In the genomic region with DNA sequence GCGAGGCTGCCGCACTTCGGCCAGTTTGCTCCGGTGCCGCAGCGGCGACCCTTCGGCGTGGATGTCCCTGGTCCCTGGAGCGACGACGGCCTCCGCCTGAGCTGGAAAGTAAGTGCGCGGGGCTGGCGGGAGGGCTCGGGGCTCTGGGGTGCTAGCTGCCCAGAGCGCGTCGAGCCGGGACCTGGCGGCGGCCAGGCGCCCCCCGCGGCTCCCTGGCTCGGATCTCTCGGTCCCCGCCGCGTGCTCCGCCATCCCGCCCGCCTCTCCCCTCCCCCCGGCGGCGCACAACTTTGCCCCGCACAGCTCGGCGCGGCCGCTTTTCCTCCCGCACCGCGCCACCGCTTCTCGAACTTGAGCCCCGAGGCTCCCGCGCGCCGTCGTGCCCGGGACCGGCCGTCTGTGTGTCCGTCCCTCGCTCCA, we compare ENCODE assay signal across 8 mouse cellular contexts. TPM values are rescaled to one million over a fixed set of nuclear protein-coding genes. Genes with fewer than 3 reads are reported as not detected.
DNase-seq lines count a peak whose midpoint lies in the region; ATAC-seq and TF ChIP-seq lines count a peak whose summit lies in the region.

No protein-coding gene starts in this region.

- H3K4me3 ChIP-seq in heart, embryonic 12.5 days = peak overlapping the region; percentile 73
- H3K4me3 ChIP-seq in bone marrow, adult 2 months (replicated peaks; ENCODE audit: control insufficient read depth, low read depth, low read length) = peak overlapping the region; percentile 66
- H3K4me3 ChIP-seq in forebrain, embryonic 14.5 days (ENCODE audit: low read depth, low read length) = peak overlapping the region; percentile 92
- peak overlapping the region; percentile 92 for H3K4me3 ChIP-seq in limb, embryonic 15.5 days
- peak overlapping the region; percentile 93 for H3K4me3 ChIP-seq in olfactory bulb, adult 2 months (ENCODE audit: insufficient read depth, low read depth, low read length)

- no peaks in the 10 kb centered on the region for H3K27me3 ChIP-seq in heart, embryonic 12.5 days (replicated peaks)
- no peaks in the 10 kb centered on the region for H3K27me3 ChIP-seq in forebrain, embryonic 14.5 days (replicated peaks; ENCODE audit: control insufficient read depth, insufficient read depth, low read length)
- H3K27me3 ChIP-seq in limb, embryonic 15.5 days = no peaks in the 10 kb centered on the region

- under 1% methylated on average over 48 of the region's 58 CpGs for WGBS in heart, embryonic 12.5 days
- 1% methylated on average over 45 of the region's 58 CpGs for WGBS in bone marrow, adult 2 months
- WGBS in forebrain, embryonic 14.5 days = under 1% methylated on average over 40 of the region's 58 CpGs
- WGBS in limb, embryonic 15.5 days = under 1% methylated on average over 30 of the region's 58 CpGs
- under 1% methylated on average over 58 of the region's 58 CpGs for WGBS in olfactory bulb, adult 2 months

- TF ChIP-seq POLR2A in bone marrow, adult 2 months (IDR thresholded peaks at IDR 0.05; ENCODE audit: borderline replicate concordance, control insufficient read depth, low read depth, low read length) = no peak
- no peak; the same call in 1 of the 2 replicates for TF ChIP-seq POLR2A in olfactory bulb, adult 2 months (IDR thresholded peaks at IDR 0.05; ENCODE audit: insufficient read depth, low read depth, low read length)

- peaks cover 16% of the 10 kb centered on the region for H3K4me1 ChIP-seq in heart, embryonic 12.5 days (replicated peaks)
- H3K4me1 ChIP-seq in bone marrow, adult 2 months (ENCODE audit: control insufficient read depth, insufficient read depth, low read length) = no peaks in the 10 kb centered on the region
- H3K4me1 ChIP-seq in forebrain, embryonic 14.5 days (ENCODE audit: control insufficient read depth, insufficient read depth, low read length) = peaks cover 17% of the 10 kb centered on the region
- peaks cover 18% of the 10 kb centered on the region for H3K4me1 ChIP-seq in limb, embryonic 15.5 days
- peaks cover 5% of the 10 kb centered on the region for H3K4me1 ChIP-seq in olfactory bulb, adult 2 months (ENCODE audit: control insufficient read depth, insufficient read depth, low read length)

- peak overlapping the region; percentile 66 for H3K4me2 ChIP-seq in heart, embryonic 12.5 days
- H3K4me2 ChIP-seq in forebrain, embryonic 14.5 days (ENCODE audit: low read length) = peak overlapping the region; percentile 81
- H3K4me2 ChIP-seq in limb, embryonic 15.5 days = peak overlapping the region; percentile 80

- TF ChIP-seq CTCF in bone marrow, adult 2 months (IDR thresholded peaks at IDR 0.05; ENCODE audit: control insufficient read depth, insufficient read depth, low read length) = no peak
- no peak for TF ChIP-seq CTCF in olfactory bulb, adult 2 months (IDR thresholded peaks at IDR 0.05; ENCODE audit: insufficient read depth, low read depth, low read length)

- DNase-seq in heart, adult 18-20 months = no peak
- DNase-seq in 3T3-L1 (ENCODE audit: low read depth, low spot score) = peak; percentile 24
- DNase-seq in forebrain, embryonic 14.5 days (ENCODE audit: low spot score) = peak; percentile 52

- peak overlapping the region; percentile 89 for H3K9ac ChIP-seq in heart, embryonic 12.5 days
- peak overlapping the region; percentile 82 for H3K9ac ChIP-seq in forebrain, embryonic 14.5 days (ENCODE audit: low read length)
- peak overlapping the region; percentile 88 for H3K9ac ChIP-seq in limb, embryonic 15.5 days

- ATAC-seq in heart, embryonic 12.5 days (ENCODE audit: insufficient number of reproducible peaks, low FRiP score) = peak; percentile 58
- peak; percentile 62 for ATAC-seq in forebrain, embryonic 14.5 days
- peak; percentile 45; the same call in 1 of the 2 replicates for ATAC-seq in limb, embryonic 15.5 days (ENCODE audit: insufficient number of reproducible peaks, low FRiP score, low TSS enrichment, low read depth)
- ATAC-seq in megakaryocyte progenitor cell, adult 5-6 weeks (replicated peaks; ENCODE audit: poor library complexity) = no peak

- H3K27ac ChIP-seq in heart, embryonic 12.5 days (ENCODE audit: poor library complexity, severe bottlenecking) = peak overlapping the region; percentile 93
- peak overlapping the region; percentile 42; the same call in 1 of the 2 replicates for H3K27ac ChIP-seq in bone marrow, adult 2 months (ENCODE audit: control insufficient read depth, insufficient read depth, low read depth, low read length, poor library complexity)
- peak overlapping the region; percentile 88 for H3K27ac ChIP-seq in forebrain, embryonic 14.5 days (ENCODE audit: low read depth, low read length)
- H3K27ac ChIP-seq in limb, embryonic 15.5 days = peak overlapping the region; percentile 86
- peak overlapping the region; percentile 74 for H3K27ac ChIP-seq in olfactory bulb, adult 2 months (ENCODE audit: insufficient read depth, low read depth, low read length)

- no peaks in the 10 kb centered on the region for H3K36me3 ChIP-seq in heart, embryonic 12.5 days
- no peaks in the 10 kb centered on the region for H3K36me3 ChIP-seq in forebrain, embryonic 14.5 days (ENCODE audit: control insufficient read depth, insufficient read depth, low read length)
- H3K36me3 ChIP-seq in limb, embryonic 15.5 days = no peaks in the 10 kb centered on the region

- no peaks in the 10 kb centered on the region for H3K9me3 ChIP-seq in heart, embryonic 12.5 days (replicated peaks)
- H3K9me3 ChIP-seq in forebrain, embryonic 14.5 days (replicated peaks; ENCODE audit: control insufficient read depth, low read length) = no peaks in the 10 kb centered on the region
- H3K9me3 ChIP-seq in limb, embryonic 15.5 days = no peaks in the 10 kb centered on the region

RNA-seq across cellular contexts. Expression of gene Pkp4, which starts 0.4 kb away (rescaled TPM):
- polyA plus RNA-seq in heart, embryonic 12.5 days (2016; fragmentation: Nextera tagmentation; extraction: Ambion mirVana) = 30.6 and 34.5 TPM in 2 replicates
- 100 to 1,000 TPM; 129 to 159 TPM for total RNA-seq in heart, adult 18-20 months (2021)
- 12.4 and 14.8 TPM in 2 replicates for polyA plus RNA-seq in bone marrow, adult 2 months (2011; ENCODE audit: insufficient read depth, insufficient read length, low replicate concordance, missing spikeins)
- 24.6 and 25.7 TPM in 2 replicates for polyA plus RNA-seq in forebrain, embryonic 14.5 days (2014; fragmentation: Nextera tagmentation; extraction: Ambion mirVana)
- polyA plus RNA-seq in limb, embryonic 15.5 days (2015; fragmentation: Nextera tagmentation; extraction: Ambion mirVana) = 18.8 and 23.4 TPM in 2 replicates
- polyA plus RNA-seq in olfactory bulb, adult 2 months (2012; ENCODE audit: insufficient read depth, insufficient read length, low replicate concordance, missing spikeins) = 318 TPM in 1 of 2 replicates, not detected in the other
- 12.6 and 22.2 TPM in 2 replicates for total RNA-seq in megakaryocyte progenitor cell, adult 5-6 weeks (2015)
- total RNA-seq in megakaryocyte progenitor cell, adult 5-6 weeks (2017) = 14.3 and 18.8 TPM in 2 replicates

RNA-seq across cellular contexts. Expression of gene Ccdc148, which starts 0.5 kb away (rescaled TPM):
- polyA plus RNA-seq in heart, embryonic 12.5 days (2016; fragmentation: Nextera tagmentation; extraction: Ambion mirVana) = 0.54 and 0.73 TPM in 2 replicates
- total RNA-seq in heart, adult 18-20 months (2021) = 1 to 10 TPM in 1 of 2 experiments, under 1 TPM in 1; 0.69 to 1.0 TPM
- polyA plus RNA-seq in bone marrow, adult 2 months (2011; ENCODE audit: insufficient read depth, insufficient read length, low replicate concordance, missing spikeins) = 0.87 and 2.3 TPM in 2 replicates
- polyA plus RNA-seq in forebrain, embryonic 14.5 days (2014; fragmentation: Nextera tagmentation; extraction: Ambion mirVana) = 1.8 and 2.5 TPM in 2 replicates
- polyA plus RNA-seq in limb, embryonic 15.5 days (2015; fragmentation: Nextera tagmentation; extraction: Ambion mirVana) = 0.56 and 0.84 TPM in 2 replicates
- not detected in 2 replicates for polyA plus RNA-seq in olfactory bulb, adult 2 months (2012; ENCODE audit: insufficient read depth, insufficient read length, low replicate concordance, missing spikeins)
- 0.10 and 0.15 TPM in 2 replicates for total RNA-seq in megakaryocyte progenitor cell, adult 5-6 weeks (2015)
- not detected in 2 replicates for total RNA-seq in megakaryocyte progenitor cell, adult 5-6 weeks (2017)

Comparison
In these comparisons a context has a peak if more than half of its experiments do, and no peak if none do; other contexts are left out.
1. H3K27ac ChIP-seq: peak in every context shown above with its lines; median percentile 93 in heart, embryonic 12.5 days; 88 in forebrain, embryonic 14.5 days; 86 in limb, embryonic 15.5 days; 74 in olfactory bulb, adult 2 months; 42 in bone marrow, adult 2 months.
2. DNase-seq: peak in 3T3-L1 (single experiment) and forebrain, embryonic 14.5 days (single experiment); none in heart, adult 18-20 months (0 of 2).
3. Peak in every context shown above with its lines, with median percentiles within 50 percentile points of each other: H3K4me2 ChIP-seq, H3K4me3 ChIP-seq and H3K9ac ChIP-seq.